Mouse (Mus musculus) megakaryocyte-erythroid progenitor cell, adult 5 weeks (primary cell): ENCODE measurements around the gene Nkain2. TPM values are rescaled to one million over a fixed set of nuclear protein-coding genes. Genes with fewer than 3 reads are reported as not detected.

Experiments
- polyA plus RNA-seq: library from polyadenylated mRNA; stranded (reverse); fragments of >175 nt; gene quantifications from 2 replicates; pipeline ENCODE4 v1.2.3, GENCODE M21; 2012

Gene Nkain2
- polyA plus RNA-seq = not detected in 2 replicates

GRCm38 (mm10) chr10:32889652-32890506 lies at the start of gene Nkain2:
Nkain2 (minus strand) TSS chr10:32890462.

Other genes starting within 250 kb of the Nkain2 start
- gene Trdn, start 190.1 kb upstream of the Nkain2 start, polyA plus RNA-seq = not detected in 2 replicates